Mouse (Mus musculus) hindbrain, embryonic 15.5 days (tissue): Measurements from ENCODE around the gene Abracl. TPM values are rescaled to one million over a fixed set of nuclear protein-coding genes. Genes with fewer than 3 reads are reported as not detected.
A peak's percentile ranks its signal among the peaks of the same experiment; 100 is the strongest.

ENCODE experiments used
- ATAC-seq: fragments of 200-750 bp; cut with Nextera tagmentation; 2 replicates; pipeline ENCODE4 v1.8.0; 2017; ENCODE audit warnings: low read depth, moderate number of reproducible peaks, moderate TSS enrichment; ENCODE audit not compliant: low FRiP score
- H3K27ac ChIP-seq: fragments of 300-500 bp; sonication (generic); replicated peaks from 2 replicates; pipeline ENCODE4 v1.5.1; 2015; ENCODE audit warnings: mild to moderate bottlenecking, inconsistent platforms
- H3K27me3 ChIP-seq: fragments of 300-500 bp; sonication (generic); 2 replicates; pipeline ENCODE4 v1.6.1; 2015; ENCODE audit warnings: control low read depth, inconsistent platforms
- H3K36me3 ChIP-seq: fragments of 300-500 bp; sonication (generic); 2 replicates; pipeline ENCODE4 v1.6.1; 2015; ENCODE audit warnings: control low read depth, inconsistent platforms
- H3K4me1 ChIP-seq: fragments of 300-500 bp; sonication (generic); replicated peaks from 2 replicates; pipeline ENCODE4 v1.6.1; 2015; ENCODE audit warnings: control low read depth, inconsistent platforms
- H3K4me2 ChIP-seq: fragments of 300-500 bp; sonication (generic); 2 replicates; pipeline ENCODE4 v1.6.1; 2015; ENCODE audit warnings: moderate library complexity, mild to moderate bottlenecking, inconsistent platforms
- H3K4me3 ChIP-seq: fragments of 300-500 bp; sonication (generic); 2 replicates; pipeline ENCODE4 v1.5.1; 2015; ENCODE audit warnings: mild to moderate bottlenecking, inconsistent platforms
- H3K9ac ChIP-seq: fragments of 300-500 bp; sonication (generic); 2 replicates; pipeline ENCODE4 v1.6.1; 2015; ENCODE audit warnings: inconsistent platforms
- H3K9me3 ChIP-seq: fragments of 300-500 bp; sonication (generic); 2 replicates; pipeline ENCODE4 v1.6.1; 2016; ENCODE audit warnings: control low read depth, inconsistent platforms
- WGBS: fragments of 180-500 bp; shearing (Covaris S2); methylation state at CpG from one replicate; pipeline ENCODE4 v1.1.7; 2015; 5-methylcytosine and 5-hydroxymethylcytosine counted together
- polyA plus RNA-seq: library from polyadenylated mRNA; unstranded; fragments of >200 nt; fragmentation: Nextera tagmentation; extraction: Ambion mirVana; gene quantifications from 2 replicates; pipeline ENCODE4 v1.2.1, GENCODE M21; 2015

Gene Abracl
- polyA plus RNA-seq, 1 experiment from 2014 or later: 62.0 TPM

- Histone ChIP-seq H3K4me1 (peaks cover 25% of the 10 kb centered on the region), H3K4me3 (no peak overlapping the region), H3K9me3 (no peaks in the 10 kb centered on the region), H3K27ac (no peak overlapping the region), H3K9ac (no peak overlapping the region), H3K27me3 (no peaks in the 10 kb centered on the region), H3K4me2 (no peak overlapping the region), H3K36me3 (no peaks in the 10 kb centered on the region)
- ATAC-seq: no peak
- WGBS: 95% methylated on average over 9 of the region's 9 CpGs
These were observed 35.7 kb upstream of the Abracl start for GRCm38 (mm10) chr10:18058681-18059338.

GRCm38 (mm10) chr10:18056391-18056745 lies 33.3 kb upstream of the Abracl start:
- ATAC-seq: no peak
- peaks cover 25% of the 10 kb centered on the region for H3K4me1 ChIP-seq
- H3K4me2 ChIP-seq: peak overlapping the region; percentile 60
- no peaks in the 10 kb centered on the region for H3K9me3 ChIP-seq
- H3K36me3 ChIP-seq: no peaks in the 10 kb centered on the region
- peak overlapping the region; percentile 87 for H3K9ac ChIP-seq
- H3K4me3 ChIP-seq: peak overlapping the region; percentile 67
- no peaks in the 10 kb centered on the region for H3K27me3 ChIP-seq
- under 1% methylated on average over 8 of the region's 8 CpGs for WGBS
- peak overlapping the region; percentile 94 for H3K27ac ChIP-seq

- Histone ChIP-seq H3K4me1 (peaks cover 25% of the 10 kb centered on the region), H3K27ac (peak within 1 kb of the TSS; percentile 94), H3K27me3 (no peaks in the 10 kb centered on the region), H3K9ac (peak within 1 kb of the TSS; percentile 87), H3K36me3 (no peaks in the 10 kb centered on the region), H3K4me2 (peak within 1 kb of the TSS; percentile 60), H3K4me3 (peak within 1 kb of the TSS; percentile 67), H3K9me3 (no peaks in the 10 kb centered on the region)
- ATAC-seq: peak; percentile 80
- WGBS: under 1% methylated on average over 83 of the region's 90 CpGs
These were observed 32.8 kb upstream of the Abracl start, which contains the start of gene Reps1 for GRCm38 (mm10) chr10:18055696-18056390. Reps1 (plus strand) TSS chr10:18055861.

GRCm38 (mm10) chr10:18055009-18055695 lies 32.1 kb upstream of the Abracl start:
- Histone ChIP-seq H3K4me2 (peak overlapping the region; percentile 60), H3K9me3 (no peaks in the 10 kb centered on the region), H3K36me3 (no peaks in the 10 kb centered on the region), H3K4me1 (peaks cover 25% of the 10 kb centered on the region), H3K27ac (peak overlapping the region; percentile 94), H3K4me3 (peak overlapping the region; percentile 67), H3K9ac (peak overlapping the region; percentile 87), H3K27me3 (no peaks in the 10 kb centered on the region)
- peak; percentile 98 for ATAC-seq
- WGBS: 2% methylated on average over 56 of the region's 61 CpGs

- no peaks in the 10 kb centered on the region for H3K9me3 ChIP-seq
- no peak overlapping the region for H3K27ac ChIP-seq
- no peaks in the 10 kb centered on the region for H3K36me3 ChIP-seq
- no peaks in the 10 kb centered on the region for H3K27me3 ChIP-seq
- H3K4me2 ChIP-seq: no peak overlapping the region
- no peak overlapping the region for H3K4me3 ChIP-seq
- WGBS: 83% methylated on average over 10 of the region's 10 CpGs
- H3K9ac ChIP-seq: no peak overlapping the region
- no peaks in the 10 kb centered on the region for H3K4me1 ChIP-seq
- ATAC-seq: no peak
These were observed 24.5 kb upstream of the Abracl start for GRCm38 (mm10) chr10:18047380-18048146.

GRCm38 (mm10) chr10:18046380-18046779 lies 23.3 kb upstream of the Abracl start:
- no peaks in the 10 kb centered on the region for H3K36me3 ChIP-seq
- H3K9ac ChIP-seq: no peak overlapping the region
- ATAC-seq: no peak
- H3K4me2 ChIP-seq: no peak overlapping the region
- no peak overlapping the region for H3K4me3 ChIP-seq
- H3K4me1 ChIP-seq: no peaks in the 10 kb centered on the region
- no peaks in the 10 kb centered on the region for H3K9me3 ChIP-seq
- H3K27me3 ChIP-seq: no peaks in the 10 kb centered on the region
- H3K27ac ChIP-seq: no peak overlapping the region

- no peak overlapping the region for H3K4me3 ChIP-seq
- no peak overlapping the region for H3K4me2 ChIP-seq
- no peaks in the 10 kb centered on the region for H3K4me1 ChIP-seq
- no peak overlapping the region for H3K27ac ChIP-seq
- no peaks in the 10 kb centered on the region for H3K27me3 ChIP-seq
- H3K9ac ChIP-seq: no peak overlapping the region
- ATAC-seq: no peak
- 79% methylated on average over 5 of the region's 5 CpGs for WGBS
- H3K36me3 ChIP-seq: no peaks in the 10 kb centered on the region
- H3K9me3 ChIP-seq: no peaks in the 10 kb centered on the region
These were observed 13.8 kb upstream of the Abracl start for GRCm38 (mm10) chr10:18036849-18037248.

GRCm38 (mm10) chr10:18034408-18034807 lies 11.3 kb upstream of the Abracl start:
- H3K36me3 ChIP-seq: no peaks in the 10 kb centered on the region
- H3K9me3 ChIP-seq: no peaks in the 10 kb centered on the region
- H3K4me3 ChIP-seq: no peak overlapping the region
- no peak overlapping the region for H3K4me2 ChIP-seq
- no peak overlapping the region for H3K27ac ChIP-seq
- WGBS: 97% methylated on average over 4 of the region's 4 CpGs
- no peak overlapping the region for H3K9ac ChIP-seq
- ATAC-seq: no peak
- no peaks in the 10 kb centered on the region for H3K27me3 ChIP-seq
- no peaks in the 10 kb centered on the region for H3K4me1 ChIP-seq

GRCm38 (mm10) chr10:18022312-18022711 lies 776 bp downstream of the Abracl start:
- Histone ChIP-seq H3K36me3 (peaks cover 3% of the 10 kb centered on the region), H3K27me3 (no peaks in the 10 kb centered on the region), H3K27ac (peak overlapping the region; percentile 90), H3K4me3 (peak overlapping the region; percentile 68), H3K4me1 (peaks cover 14% of the 10 kb centered on the region), H3K4me2 (peak overlapping the region; percentile 71), H3K9me3 (no peaks in the 10 kb centered on the region), H3K9ac (peak overlapping the region; percentile 69)
- peak; percentile 90 for ATAC-seq
- 0% methylated on average over 21 of the region's 21 CpGs for WGBS

- H3K9ac ChIP-seq: peak overlapping the region; percentile 69
- H3K4me3 ChIP-seq: peak overlapping the region; percentile 68
- peaks cover 14% of the 10 kb centered on the region for H3K4me1 ChIP-seq
- no peaks in the 10 kb centered on the region for H3K27me3 ChIP-seq
- peak; percentile 32; the same call in 1 of the 2 replicates for ATAC-seq
- 25% methylated on average over 14 of the region's 14 CpGs for WGBS
- no peaks in the 10 kb centered on the region for H3K9me3 ChIP-seq
- peak overlapping the region; percentile 71 for H3K4me2 ChIP-seq
- H3K36me3 ChIP-seq: peaks cover 3% of the 10 kb centered on the region
- H3K27ac ChIP-seq: peak overlapping the region; percentile 90
These were observed 1.3 kb downstream of the Abracl start for GRCm38 (mm10) chr10:18021576-18022311.

- 0 out of 2 replicates have a peak overlapping the region, but pooled peaks have one; percentile 90 for H3K27ac ChIP-seq
- no peak overlapping the region for H3K4me3 ChIP-seq
- no peaks in the 10 kb centered on the region for H3K9me3 ChIP-seq
- WGBS: 37% methylated on average over 1 of the region's 1 CpGs
- H3K4me1 ChIP-seq: peaks cover 14% of the 10 kb centered on the region
- peaks cover 6% of the 10 kb centered on the region for H3K36me3 ChIP-seq
- ATAC-seq: no peak
- peak overlapping the region; percentile 71; the same call in 1 of the 2 replicates for H3K4me2 ChIP-seq
- no peak overlapping the region for H3K9ac ChIP-seq
- no peaks in the 10 kb centered on the region for H3K27me3 ChIP-seq
These were observed 2.2 kb downstream of the Abracl start for GRCm38 (mm10) chr10:18020846-18021245.
